Mouse (Mus musculus): Measurements from ENCODE around the gene Syngap1. TPM values are rescaled to one million over a fixed set of nuclear protein-coding genes. Genes with fewer than 3 reads are reported as not detected.
A peak's percentile ranks its signal among the peaks of the same experiment; 100 is the strongest.

Gene Syngap1
- polyA plus RNA-seq, 1 experiment, result 226 TPM

DNA sequence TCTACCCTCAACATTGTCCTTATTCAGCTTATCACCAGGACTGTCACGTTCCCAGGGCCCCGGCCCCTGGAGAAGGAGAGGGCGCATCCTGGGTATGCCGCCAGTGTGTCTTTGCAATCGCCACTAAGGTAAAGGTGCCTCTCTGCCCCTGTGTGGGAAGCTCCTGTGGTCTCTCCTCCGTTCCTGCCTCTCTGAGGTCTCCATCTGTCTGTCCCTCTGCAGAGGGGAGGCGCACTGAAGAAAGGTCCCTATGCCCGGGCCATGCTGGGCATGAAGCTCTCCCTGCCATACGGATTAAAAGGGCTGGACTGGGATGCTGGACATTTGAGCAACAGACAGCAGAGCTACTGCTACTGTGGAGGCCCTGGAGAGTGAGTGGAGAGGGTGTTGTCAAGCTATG lies 6.0 kb upstream of the Syngap1 start:
- no peak for DNase-seq (ENCODE audit: extremely low spot score in 1 of 2, low spot score in 1 of 2)

DNA sequence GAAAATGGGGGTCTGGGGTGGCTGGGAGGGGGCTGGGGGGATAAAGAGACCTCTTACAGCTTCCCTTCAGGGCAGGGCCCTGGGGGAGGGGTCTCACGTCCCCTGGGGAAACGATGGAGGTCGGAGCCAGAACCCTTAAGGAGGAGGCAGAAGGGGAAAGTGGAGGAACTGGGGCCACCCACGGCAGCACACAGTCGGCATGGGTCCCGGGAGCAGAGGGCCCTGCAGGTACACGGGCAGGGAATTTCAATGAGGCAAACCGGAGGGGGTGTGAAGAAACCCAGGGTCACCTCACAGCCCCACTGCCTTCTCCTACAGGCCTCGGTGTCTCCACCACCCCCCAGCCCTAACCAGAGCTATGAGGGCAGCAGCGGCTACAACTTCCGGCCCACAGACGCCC lies 4.6 kb upstream of the Syngap1 start:
- DNase-seq (ENCODE audit: extremely low spot score in 1 of 2, low spot score in 1 of 2), result no peak

DNA sequence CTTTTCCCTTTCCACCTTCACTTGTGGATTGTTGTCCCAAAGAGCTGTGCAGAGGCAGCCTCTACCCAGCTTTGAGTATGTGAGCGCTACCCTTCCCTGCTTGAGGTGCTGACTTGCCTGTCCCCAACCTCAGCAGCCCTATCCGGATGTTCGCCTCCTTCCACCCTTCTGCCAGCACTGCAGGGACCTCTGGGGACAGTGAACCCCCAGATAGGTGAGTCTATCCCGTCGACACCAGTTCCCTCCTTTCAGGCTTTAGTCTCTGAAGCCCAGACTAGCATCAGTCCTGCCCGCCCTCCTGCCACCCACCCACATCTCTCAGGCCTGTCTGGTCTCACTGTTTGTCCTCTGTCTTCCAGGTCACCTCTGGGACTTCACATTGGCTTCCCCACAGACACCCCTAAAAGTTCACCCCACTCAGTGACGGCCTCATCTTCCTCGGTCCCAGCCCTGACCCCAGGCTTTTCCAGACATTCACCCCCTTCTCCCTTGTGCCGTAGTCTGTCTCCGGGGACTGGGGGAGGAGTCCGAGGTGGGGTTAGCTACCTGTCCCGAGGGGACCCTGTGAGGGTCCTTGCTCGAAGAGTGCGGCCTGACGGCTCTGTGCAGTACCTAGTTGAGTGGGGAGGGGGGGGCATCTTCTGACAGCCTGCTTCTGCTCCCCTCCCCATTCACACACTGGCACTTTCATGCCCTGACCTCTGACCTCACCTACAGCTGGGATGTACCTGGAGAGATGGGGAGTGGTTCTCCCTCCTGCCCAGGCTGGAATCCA lies 3.9 kb upstream of the Syngap1 start:
- DNase-seq (ENCODE audit: extremely low spot score in 1 of 2, low spot score in 1 of 2), result no peak

DNA sequence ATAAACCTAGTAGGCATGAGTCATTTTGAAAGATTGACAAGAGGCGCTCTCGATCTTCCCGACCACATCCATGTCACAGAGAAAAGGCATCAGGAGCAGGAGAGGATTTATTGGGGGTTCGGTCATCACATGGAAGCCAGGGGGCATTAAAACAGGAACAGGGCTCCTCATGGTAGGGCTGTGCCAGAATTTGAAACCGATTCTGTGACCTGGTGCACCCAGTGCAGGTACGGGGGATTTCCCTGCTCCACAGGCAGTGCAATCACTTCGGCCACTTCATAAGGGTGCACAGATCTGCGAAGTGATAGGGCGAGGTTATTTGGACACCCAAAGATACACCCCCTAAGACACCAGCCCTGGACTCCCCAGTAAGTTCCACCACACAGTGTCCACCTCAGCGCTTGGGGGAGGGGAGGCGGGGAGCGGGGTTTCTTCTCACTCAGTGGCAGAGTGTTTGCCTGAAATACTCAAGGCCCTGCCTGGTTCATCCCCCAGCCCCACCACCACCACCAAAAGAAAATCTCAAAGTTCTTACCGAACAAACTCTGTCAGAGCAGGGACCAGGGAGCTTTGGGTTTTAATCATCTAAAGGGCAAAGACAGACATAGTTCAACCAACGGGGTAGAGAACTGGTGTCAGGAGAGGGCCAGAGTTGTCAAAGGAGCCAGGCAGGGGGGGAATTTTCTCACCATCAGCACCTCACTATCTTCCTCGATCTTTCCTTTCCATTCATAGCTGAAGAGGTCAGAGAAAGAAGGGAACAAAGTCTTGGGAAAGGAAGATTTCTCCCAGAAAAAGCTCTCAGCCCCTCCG lies 3.0 kb upstream of the Syngap1 start:
- DNase-seq (ENCODE audit: extremely low spot score in 1 of 2, low spot score in 1 of 2), result no peak

DNA sequence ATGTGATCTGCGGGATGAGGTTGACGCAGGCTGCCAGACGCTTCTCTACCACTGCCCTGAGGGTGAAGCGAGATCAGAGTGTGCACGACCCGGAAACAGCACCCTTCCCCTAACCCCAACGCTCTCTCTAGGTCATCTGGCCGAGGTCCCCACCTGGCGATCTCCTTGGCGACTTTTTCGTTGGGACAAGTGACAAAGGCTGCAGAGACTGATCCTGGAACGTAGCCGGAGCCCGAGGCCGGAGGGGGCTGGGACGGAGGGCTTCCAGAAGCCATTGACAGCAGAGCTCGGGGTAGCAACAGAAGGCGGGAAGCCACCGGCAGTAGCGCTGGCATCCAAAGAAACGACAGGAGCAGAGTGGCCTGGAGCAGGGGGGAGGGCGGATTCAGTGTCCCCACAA lies 2.3 kb upstream of the Syngap1 start:
- no peak for DNase-seq (ENCODE audit: extremely low spot score in 1 of 2, low spot score in 1 of 2)

DNA sequence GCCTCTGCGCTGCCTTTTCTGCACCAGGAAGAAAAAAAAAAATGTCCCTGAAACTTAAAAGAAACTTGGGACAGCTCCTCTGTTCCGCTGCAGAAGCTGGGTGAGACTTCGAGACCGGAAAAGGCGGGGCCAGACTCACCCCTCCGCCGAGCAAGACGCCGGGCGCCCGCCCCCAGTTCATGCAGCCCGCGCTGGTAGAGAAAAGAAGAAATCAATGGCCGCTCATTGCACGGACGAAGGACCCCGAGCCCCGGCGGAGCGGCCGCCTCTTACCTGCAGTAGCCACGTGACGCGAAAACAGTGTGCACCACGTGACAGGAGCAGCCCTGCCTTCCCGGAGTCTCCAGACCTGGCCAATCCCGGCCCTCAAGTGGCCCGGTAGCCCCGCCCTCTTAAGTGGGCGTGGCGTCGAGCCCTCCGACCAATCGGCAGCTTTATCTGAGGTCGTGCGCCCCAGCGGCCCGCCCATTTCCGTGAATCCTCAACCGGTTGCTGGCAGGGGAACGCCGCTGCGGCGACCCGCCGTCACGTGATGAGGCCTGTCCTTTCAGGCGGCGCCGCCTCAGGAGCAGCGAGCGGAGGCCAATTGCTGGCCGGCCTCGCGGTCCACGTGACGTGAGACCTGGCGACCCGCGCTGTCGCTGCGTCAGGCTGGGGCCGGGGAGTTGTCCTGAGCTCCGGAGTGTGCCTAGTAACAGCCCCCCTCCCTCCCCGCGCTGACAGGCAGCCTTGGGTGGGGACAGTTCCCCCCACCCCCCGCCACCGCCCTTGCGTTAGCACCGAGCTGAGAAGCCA lies 1.7 kb upstream of the Syngap1 start, which contains the start of gene Cuta:
Gene Cuta (minus strand): TSS at position 392 of the 795 bp plus-strand sequence.
- peak; percentile 99 to 100 for DNase-seq (ENCODE audit: extremely low spot score in 1 of 2, low spot score in 1 of 2)

DNA sequence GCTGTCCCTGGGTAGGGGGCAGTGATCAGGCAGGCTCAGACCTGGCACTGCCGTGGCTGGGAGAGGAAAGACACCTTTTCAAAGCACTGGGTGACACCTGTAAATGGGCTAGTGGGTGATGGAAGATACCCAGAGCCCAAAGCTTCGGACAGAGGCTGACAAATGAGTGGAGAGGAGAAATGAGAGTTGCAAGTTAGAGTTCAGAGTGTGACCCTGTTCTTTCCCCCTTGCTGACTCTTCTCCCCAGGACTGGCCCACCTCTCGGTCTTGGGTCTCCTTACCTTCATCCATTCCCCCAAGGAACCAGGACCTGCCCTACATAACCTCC lies 1.1 kb upstream of the Syngap1 start:
- no peak for DNase-seq (ENCODE audit: extremely low spot score in 1 of 2, low spot score in 1 of 2)

DNA sequence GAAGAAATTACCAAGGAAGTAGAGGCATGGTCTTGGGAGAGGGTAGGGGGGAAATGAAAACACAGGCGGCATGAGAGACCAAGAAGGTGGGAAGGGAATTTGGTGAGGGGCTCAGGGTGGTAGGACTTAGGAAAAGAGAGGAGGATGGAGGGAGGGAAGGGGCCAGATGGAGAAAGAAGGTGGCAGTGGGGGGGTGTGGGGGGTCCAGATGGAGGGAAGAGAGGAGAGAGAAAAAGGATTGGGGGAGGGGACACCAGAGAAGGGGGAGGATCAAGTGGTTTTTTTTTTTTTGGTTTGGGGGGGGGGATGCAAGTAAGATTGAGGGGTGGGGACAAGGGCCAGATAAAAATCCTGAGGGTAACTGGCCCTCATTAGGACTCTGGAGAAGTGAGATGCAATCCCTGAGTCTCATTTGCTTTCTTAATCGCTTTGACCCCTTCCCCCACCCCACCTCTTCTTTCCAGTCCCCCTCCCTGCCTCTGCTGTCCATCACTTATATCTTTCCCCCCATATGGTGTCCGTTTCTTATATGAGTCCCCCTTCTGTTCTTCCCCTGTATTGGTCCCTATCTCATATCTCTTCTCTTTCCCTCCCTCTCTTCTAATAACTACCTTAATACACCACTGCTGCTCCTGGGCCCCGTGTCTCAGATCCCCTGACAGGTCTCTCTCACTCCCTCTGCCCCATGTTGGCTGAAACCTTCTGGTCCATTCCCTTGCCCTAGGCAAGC lies 953 bp downstream of the Syngap1 start:
- DNase-seq (ENCODE audit: extremely low spot score in 1 of 2, low spot score in 1 of 2), result no peak

DNA sequence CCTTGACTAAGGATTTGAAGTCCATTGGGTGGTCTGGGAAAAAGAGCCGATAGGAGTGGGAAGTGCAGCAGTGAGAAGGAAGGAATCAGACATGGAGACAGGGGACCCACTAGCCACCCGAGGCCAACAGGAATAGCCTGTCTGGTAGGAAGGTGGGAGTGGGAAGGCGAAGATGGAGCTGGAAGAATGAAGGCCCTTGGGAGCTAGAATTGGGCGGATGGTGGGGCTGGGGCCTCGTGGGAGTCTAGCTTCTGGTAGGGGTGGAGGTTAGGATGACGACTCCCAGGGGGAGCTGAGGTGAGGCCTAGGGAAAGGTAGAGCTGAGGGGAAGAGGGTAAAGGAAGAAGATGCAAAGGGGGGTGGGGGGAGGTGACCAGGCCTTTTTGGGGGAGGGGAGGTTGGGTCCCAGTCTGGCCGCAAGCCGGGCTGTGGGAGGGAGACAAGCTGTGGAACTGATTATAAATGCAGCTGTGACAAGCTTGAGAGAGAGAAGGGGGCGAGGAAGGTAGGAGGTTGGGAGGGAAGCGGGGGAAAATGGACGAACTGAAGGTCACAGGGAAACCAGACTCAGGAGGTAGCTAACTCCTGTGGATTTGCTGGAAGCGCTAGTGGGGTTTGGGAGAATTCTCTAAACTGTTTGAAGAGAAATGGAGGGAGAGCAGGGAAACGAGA lies 4.9 kb downstream of the Syngap1 start:
- DNase-seq (ENCODE audit: extremely low spot score in 1 of 2, low spot score in 1 of 2), result peak in 1 of 2 experiments; percentile 71

DNA sequence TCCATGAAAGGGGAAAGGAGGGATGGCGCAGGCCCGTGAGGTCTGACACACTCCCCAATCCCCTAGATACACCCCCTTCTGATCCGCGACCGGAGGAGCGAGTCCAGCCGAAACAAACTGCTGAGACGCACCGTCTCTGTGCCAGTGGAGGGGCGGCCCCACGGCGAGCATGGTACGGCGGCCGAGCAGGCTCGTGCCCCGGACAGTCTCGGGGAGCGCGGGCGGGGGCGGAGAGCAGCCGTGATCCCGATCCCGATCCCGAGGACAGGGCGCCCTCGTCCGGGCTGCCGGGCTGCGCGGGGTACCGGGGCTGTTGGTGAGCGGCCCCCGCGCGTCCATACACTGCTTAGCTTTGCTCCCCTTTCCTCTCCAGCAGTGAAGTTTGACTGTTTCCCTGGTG lies 5.5 kb downstream of the Syngap1 start:
- peak in 1 of 2 experiments; percentile 77 for DNase-seq (ENCODE audit: extremely low spot score in 1 of 2, low spot score in 1 of 2)

DNA sequence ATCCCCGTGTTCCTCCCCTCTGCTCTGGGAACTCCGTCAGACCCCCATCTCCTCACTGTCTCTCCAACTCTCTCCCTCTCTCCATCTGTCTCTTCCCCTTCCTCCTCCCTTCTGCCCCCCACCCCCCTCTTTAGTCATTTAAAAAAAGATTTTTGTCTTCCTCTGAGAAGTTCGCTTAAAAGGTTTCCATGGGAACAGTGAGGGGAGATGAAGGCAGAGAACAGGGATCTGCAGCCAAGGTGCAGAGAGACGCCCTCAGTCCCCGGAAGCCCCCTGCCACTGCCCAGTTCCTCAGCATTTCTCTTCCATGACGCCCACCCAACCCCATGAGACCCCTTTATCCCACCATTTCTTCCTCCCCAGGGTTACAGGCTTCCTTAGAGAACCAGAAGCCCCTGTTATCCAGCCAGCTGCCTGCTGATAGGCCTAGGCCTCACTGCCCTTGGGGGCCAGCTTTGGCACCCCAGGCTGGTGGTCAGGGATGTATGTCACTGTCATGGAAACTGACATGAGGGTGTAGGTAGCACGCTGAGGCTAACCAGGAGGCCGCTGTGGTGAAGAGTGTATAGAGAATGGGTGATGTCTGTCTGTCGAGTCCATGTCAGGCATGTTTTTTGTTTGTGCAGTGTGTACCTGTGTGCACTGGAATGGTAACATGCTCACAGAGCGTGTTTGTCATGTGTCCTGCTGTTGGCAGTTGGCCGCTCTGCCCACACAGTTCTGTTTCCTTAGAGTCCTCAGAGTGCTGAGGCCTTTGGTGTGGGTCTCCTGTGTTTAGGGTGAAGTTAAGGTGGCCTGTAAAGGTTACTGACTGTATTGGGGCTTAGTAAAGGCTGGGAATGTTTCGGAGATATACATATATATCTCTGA lies 6.4 kb downstream of the Syngap1 start:
- DNase-seq (ENCODE audit: extremely low spot score in 1 of 2, low spot score in 1 of 2), result peak in 1 of 2 experiments; percentile 60

DNA sequence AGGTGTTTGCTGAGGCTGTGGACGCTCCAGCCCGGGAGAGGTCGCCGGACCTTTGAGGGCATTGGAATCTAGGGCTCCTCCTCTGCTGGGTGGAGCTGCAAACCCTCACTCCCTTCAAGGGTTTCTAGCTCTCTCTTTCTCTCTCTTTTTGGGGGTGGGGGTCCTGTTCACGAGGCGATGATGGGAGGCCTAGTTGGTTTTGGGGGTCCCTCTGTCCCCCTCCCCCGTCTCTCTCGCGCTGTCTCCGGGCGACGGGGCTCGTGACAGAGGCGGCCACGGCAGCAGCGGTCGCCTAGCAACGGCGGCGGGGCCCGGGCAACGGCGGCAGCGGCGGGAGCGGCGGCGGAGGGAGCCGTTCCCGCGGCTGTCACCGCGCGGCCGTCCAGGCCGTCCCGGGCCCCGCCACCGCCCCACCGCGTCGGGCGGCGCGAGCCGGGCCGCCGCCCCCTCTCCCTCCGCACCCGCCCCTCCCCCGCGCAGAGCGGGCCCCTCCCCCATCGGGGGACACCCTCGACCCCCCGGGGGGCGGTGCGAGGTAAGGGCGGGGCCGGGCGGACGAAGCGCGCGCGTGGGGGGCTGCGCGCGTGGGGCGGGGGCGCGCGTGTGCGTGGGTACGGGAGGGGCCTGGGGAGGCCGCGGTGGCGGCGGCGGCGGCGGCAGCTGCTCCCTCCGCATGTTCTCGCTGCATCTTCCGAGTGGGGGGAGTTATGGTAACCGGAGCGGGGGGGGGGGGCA lies 7.4 kb downstream of the Syngap1 start:
- DNase-seq (ENCODE audit: extremely low spot score in 1 of 2, low spot score in 1 of 2), result peak in 1 of 2 experiments; percentile 51

DNA sequence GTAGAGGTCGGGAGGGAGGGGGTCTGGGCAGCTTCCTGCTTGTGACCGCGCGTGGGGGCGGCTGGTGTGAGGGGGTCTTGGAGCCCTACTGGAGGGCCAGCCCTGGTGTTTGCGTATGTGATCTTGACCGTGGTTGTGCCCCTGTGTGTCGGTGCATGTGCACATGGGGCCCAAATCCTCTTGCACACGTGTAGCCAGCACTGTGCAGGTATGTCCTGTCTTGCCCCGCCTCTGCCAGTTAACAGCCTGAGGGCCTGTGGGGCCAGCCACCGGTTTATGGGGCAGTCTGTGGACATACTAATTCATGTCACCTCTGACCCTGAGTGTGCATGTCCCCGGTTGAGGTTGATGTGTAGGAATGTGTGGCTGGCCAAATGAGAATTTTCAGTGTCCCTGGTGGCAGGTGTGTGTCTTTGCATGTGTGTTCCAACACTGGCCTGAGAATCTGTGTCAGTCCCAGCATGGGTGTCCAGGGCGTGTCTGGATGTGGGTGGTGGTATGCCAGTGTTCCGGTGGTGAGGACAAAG lies 8.1 kb downstream of the Syngap1 start:
- no peak for DNase-seq (ENCODE audit: extremely low spot score in 1 of 2, low spot score in 1 of 2)

DNA sequence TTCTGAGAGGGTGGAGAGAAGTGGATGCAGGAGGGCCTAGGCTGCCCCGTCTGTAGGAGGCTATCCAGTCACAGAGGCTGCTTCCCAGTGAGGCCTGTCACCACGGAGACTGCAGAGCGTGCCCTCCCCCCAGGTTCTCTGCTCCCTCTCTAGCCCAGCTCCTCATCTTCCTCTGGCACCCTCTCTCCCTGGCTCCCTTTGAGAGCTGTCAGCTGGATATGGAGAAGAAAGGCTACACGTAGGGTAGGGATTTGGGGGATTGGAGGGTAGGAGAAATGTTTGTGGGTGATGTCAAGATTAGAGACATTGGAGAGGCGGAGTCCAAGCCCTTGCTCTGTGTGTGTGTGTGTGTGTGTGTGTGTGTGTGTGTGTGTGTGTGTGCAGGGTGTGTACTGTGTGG lies 8.8 kb downstream of the Syngap1 start:
- DNase-seq (ENCODE audit: extremely low spot score in 1 of 2, low spot score in 1 of 2), result no peak

DNA sequence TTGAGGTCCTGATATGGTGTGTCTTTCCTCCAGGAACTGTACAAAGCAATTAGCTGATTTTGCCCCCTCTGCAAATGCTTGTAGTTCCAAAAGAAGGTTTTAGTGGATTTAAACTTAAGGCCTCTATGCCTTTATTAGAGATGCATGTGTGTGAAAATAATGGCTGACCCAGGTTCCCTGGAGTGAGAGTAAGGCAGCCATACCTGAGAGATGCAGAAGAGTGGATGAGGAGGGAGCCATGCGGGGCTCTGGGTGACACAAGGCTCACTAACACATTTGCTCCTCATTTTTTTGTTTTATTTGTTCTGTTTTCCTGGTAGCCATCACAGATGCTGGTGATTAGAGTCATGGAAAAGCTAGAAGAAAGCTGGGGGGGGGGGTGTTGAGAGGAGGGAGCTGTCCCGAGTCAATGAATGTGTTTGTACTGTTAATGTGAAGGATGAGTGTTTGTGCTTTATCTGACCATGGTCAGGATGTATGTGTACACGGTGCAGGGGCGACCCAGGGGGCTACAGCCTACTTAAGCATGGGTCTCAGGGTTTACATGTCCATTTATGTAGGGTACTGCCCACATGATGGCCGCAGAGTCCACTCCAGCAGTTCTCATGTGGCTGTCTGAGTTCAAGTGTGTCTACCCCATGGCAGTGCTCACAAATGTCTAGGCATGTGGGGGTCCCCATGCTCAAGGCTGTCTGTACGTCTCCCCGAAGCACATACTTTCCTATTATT lies 9.7 kb downstream of the Syngap1 start:
- no peak for DNase-seq (ENCODE audit: extremely low spot score in 1 of 2, low spot score in 1 of 2)

DNA sequence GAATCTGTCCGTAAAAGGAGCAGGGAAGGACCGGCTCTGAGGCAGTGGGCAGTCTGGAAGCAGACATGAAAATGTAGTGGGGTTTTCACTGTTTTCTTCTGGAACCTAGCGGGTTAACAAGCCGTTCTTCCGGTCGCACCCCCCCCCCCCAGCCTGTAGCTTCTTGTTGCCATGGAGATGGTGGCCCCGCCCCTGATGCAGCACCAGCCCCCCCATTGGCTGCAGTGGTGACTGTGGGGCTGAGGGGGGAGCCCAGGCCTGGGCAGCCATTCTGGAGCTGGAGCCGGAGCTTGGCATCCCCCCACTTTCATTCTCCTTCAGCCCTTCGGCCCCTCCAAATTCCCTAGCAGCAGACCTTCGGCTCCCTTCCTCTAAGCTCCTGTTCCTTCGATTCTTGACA lies 10.4 kb downstream of the Syngap1 start:
- DNase-seq (ENCODE audit: extremely low spot score in 1 of 2, low spot score in 1 of 2), result peak in 1 of 2 experiments; percentile 85

Data from frontal cortex, adult 2 months (tissue).